Mouse (Mus musculus): ENCODE results near the gene Tspan11. TPM values are rescaled to one million over a fixed set of nuclear protein-coding genes. Genes with fewer than 3 reads are reported as not detected.

Tspan11 gene
- polyA plus RNA-seq, 1 experiment, result not detected

DNA sequence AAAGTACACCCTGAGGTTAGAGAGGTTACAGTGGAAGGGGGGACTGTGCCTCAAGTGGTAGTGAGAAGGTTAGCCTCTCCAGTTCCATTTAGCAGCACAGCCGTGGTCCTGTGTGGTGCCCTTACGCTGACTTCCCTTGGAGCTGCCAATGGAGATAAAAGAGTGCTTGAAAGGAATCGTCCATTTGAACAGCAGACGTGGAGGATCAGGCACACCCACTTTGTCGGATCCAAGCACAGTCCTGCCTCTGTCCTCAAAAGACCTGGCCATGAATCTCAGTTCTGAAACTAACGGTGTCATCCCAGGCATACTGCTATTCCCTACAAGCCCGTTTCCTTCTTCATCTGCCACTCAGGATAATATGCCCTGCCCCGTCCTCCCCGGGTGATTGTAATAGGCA, 34.6 kb downstream of the Tspan11 start:
- Histone ChIP-seq H3K27ac (ENCODE audit: insufficient read depth, low read depth, low read length) (no peak overlapping the region), H3K4me1 (ENCODE audit: control insufficient read depth, insufficient read depth, low read length) (no peaks in the 10 kb centered on the region), H3K4me3 (ENCODE audit: insufficient read depth, low read length) (no peak overlapping the region)
- no peak for TF ChIP-seq POLR2A (IDR thresholded peaks at IDR 0.05; ENCODE audit: borderline replicate concordance, low read depth, low read length)
- TF ChIP-seq CTCF (IDR thresholded peaks at IDR 0.05; ENCODE audit: low read depth, low read length), result no peak

DNA sequence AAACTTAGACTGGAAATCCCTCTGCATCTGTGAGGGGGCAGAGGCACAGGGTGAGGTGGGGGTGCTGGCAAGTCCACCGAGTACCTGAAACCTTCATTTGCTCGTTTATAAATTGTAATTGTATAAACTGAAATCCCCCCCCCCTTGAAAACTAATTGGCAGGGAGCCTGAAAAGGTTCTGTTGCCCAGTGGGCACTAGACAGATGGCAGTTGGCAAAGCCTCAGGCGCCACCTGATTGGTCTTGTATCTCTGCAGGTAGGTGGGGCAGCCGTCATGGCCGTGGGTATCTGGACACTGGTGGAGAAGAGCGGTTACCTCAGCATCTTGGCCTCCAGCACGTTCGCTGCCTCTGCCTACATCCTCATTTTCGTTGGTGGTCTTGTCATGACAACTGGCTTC, 35.9 kb downstream of the Tspan11 start:
- TF ChIP-seq POLR2A (IDR thresholded peaks at IDR 0.05; ENCODE audit: borderline replicate concordance, low read depth, low read length) (no peak), CTCF (IDR thresholded peaks at IDR 0.05; ENCODE audit: low read depth, low read length) (no peak)
- H3K27ac ChIP-seq (ENCODE audit: insufficient read depth, low read depth, low read length), result no peak overlapping the region
- no peaks in the 10 kb centered on the region for H3K4me1 ChIP-seq (ENCODE audit: control insufficient read depth, insufficient read depth, low read length)
- H3K4me3 ChIP-seq (ENCODE audit: insufficient read depth, low read length), result no peak overlapping the region

DNA sequence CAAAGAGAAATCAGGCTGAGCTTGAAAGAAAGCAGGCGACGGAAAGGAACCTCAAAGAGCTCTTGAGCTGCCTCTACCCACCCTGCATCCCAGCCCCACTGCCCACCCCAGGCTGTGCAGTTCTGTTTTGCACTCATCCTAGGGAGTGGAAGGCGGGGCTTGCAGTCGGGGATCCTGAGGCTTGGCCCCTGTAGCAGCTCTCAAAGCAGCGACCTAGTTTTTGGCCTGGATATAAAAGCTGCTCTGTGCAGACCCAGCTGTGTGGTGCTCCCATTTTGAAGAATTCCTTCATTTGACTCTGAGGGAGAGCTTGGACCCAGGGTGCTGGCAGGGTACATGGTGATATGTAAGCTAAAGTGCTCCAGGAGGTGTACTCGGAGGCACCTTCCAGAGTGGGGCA, 37.4 kb downstream of the Tspan11 start:
- H3K4me3 ChIP-seq (ENCODE audit: insufficient read depth, low read length), result no peak overlapping the region
- TF ChIP-seq POLR2A (IDR thresholded peaks at IDR 0.05; ENCODE audit: borderline replicate concordance, low read depth, low read length) (no peak), CTCF (IDR thresholded peaks at IDR 0.05; ENCODE audit: low read depth, low read length) (no peak)
- no peak overlapping the region for H3K27ac ChIP-seq (ENCODE audit: insufficient read depth, low read depth, low read length)
- H3K4me1 ChIP-seq (ENCODE audit: control insufficient read depth, insufficient read depth, low read length), result no peaks in the 10 kb centered on the region

DNA sequence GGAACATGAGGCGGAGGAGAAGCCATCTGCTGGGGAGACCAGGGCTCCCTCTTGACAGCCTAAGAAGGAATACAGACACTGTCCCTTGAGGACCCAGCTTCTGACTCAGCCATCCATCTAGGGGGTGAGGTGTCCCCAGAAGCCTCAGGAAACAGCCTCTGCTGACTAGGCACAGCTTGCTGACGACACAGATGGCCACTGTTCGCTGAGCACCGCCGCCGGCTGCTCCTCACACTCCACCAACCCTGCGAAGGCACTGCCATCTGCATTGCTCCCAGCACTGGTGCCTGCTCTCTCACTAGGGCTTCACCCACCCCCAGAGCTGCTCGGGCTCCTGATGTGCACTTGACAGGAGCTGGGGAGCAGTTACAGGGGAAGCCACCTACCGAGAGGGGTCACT, 38.5 kb downstream of the Tspan11 start:
- Histone ChIP-seq H3K27ac (ENCODE audit: insufficient read depth, low read depth, low read length) (no peak overlapping the region), H3K4me1 (ENCODE audit: control insufficient read depth, insufficient read depth, low read length) (no peaks in the 10 kb centered on the region), H3K4me3 (ENCODE audit: insufficient read depth, low read length) (no peak overlapping the region)
- no peak for TF ChIP-seq POLR2A (IDR thresholded peaks at IDR 0.05; ENCODE audit: borderline replicate concordance, low read depth, low read length)
- no peak for TF ChIP-seq CTCF (IDR thresholded peaks at IDR 0.05; ENCODE audit: low read depth, low read length)

DNA sequence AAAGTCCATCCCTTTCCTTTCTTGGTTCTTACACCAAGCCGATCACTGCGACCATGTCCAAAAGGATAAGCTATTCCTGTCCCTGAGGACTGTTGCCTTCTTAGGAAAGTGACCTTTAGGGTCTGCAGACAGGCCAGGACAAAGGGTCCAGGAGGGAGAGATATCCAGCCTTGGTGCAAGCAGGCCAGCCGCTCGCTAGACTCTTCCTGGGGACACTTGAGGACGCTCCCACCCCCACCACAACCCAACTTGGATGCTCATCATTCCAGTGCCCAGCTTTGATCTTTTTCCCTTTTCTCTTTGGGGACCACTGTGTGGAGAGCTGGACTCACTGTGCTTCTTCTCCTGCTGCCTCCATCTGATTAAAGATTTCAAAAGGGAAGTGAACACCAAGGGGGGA, 41.3 kb downstream of the Tspan11 start:
- no peak overlapping the region for H3K4me3 ChIP-seq (ENCODE audit: insufficient read depth, low read length)
- H3K4me1 ChIP-seq (ENCODE audit: control insufficient read depth, insufficient read depth, low read length), result no peaks in the 10 kb centered on the region
- TF ChIP-seq POLR2A (IDR thresholded peaks at IDR 0.05; ENCODE audit: borderline replicate concordance, low read depth, low read length), result no peak
- TF ChIP-seq CTCF (IDR thresholded peaks at IDR 0.05; ENCODE audit: low read depth, low read length), result no peak
- H3K27ac ChIP-seq (ENCODE audit: insufficient read depth, low read depth, low read length), result no peak overlapping the region

DNA sequence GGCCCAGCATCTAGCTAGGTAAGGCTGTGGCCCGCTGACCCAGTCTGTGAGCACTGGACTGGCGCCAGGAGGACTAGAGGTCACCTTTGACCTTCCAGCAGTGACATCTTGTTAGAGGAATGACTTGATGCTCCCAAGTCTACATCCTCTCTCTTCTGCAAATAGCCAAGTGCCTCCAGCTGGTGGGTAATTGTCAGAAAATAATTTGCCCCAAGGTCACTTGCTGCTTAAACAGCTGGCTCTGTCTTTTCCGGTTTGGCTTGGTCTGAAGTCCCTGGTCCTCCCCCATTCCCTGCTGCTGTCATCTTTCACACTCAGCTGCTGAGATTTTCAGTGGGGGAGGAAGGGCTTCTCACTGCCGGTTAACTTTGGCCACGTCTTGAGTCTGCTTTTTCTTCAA, 45.3 kb downstream of the Tspan11 start:
- Histone ChIP-seq H3K27ac (ENCODE audit: insufficient read depth, low read depth, low read length) (no peak overlapping the region), H3K4me3 (ENCODE audit: insufficient read depth, low read length) (no peak overlapping the region), H3K4me1 (ENCODE audit: control insufficient read depth, insufficient read depth, low read length) (no peaks in the 10 kb centered on the region)
- TF ChIP-seq CTCF (IDR thresholded peaks at IDR 0.05; ENCODE audit: low read depth, low read length), result no peak

DNA sequence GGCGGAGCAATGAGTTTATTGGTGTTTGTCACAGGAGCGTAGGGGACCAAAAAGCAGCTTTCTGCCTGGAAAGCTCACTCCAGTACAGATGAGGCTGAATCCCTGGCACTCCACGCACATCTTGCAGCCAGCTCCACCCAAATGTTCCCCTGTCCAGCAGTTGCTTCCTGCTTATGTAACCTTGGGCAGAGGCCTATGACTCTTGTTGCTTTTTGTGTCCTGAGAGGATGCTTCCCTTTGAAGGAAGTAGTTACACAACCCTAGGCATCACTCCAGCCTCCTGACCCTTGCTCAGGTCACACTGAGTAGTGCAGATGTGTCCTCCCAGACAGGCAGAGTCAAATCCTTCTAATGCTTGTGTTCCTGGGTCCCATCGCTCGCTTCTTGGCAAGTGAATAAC, 46.5 kb downstream of the Tspan11 start:
- Histone ChIP-seq H3K4me1 (ENCODE audit: control insufficient read depth, insufficient read depth, low read length) (no peaks in the 10 kb centered on the region), H3K4me3 (ENCODE audit: insufficient read depth, low read length) (no peak overlapping the region), H3K27ac (ENCODE audit: insufficient read depth, low read depth, low read length) (no peak overlapping the region)
- no peak for TF ChIP-seq POLR2A (IDR thresholded peaks at IDR 0.05; ENCODE audit: borderline replicate concordance, low read depth, low read length)
- no peak for TF ChIP-seq CTCF (IDR thresholded peaks at IDR 0.05; ENCODE audit: low read depth, low read length)

DNA sequence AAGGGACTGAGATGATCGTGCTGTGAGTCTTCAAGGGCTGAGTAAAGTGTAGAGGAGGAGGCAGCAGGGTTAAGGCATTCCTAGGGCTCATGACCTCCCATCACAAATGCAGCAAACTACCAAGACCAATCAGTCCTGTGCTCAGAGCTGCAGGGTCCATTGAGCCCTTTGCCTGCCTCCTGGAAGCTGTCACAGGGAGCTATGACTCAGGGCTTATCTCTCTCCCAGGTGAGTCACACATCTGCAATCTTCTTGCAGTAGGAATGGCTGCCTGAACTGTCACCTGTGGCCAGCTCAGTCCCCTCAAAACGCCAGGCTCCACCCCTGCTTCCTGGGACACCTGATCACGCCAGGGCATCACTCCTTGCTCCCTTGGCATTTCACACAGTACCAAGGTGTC, 47.7 kb downstream of the Tspan11 start:
- Histone ChIP-seq H3K4me1 (ENCODE audit: control insufficient read depth, insufficient read depth, low read length) (no peaks in the 10 kb centered on the region), H3K4me3 (ENCODE audit: insufficient read depth, low read length) (no peak overlapping the region), H3K27ac (ENCODE audit: insufficient read depth, low read depth, low read length) (no peak overlapping the region)
- no peak for TF ChIP-seq POLR2A (IDR thresholded peaks at IDR 0.05; ENCODE audit: borderline replicate concordance, low read depth, low read length)
- no peak for TF ChIP-seq CTCF (IDR thresholded peaks at IDR 0.05; ENCODE audit: low read depth, low read length)

DNA sequence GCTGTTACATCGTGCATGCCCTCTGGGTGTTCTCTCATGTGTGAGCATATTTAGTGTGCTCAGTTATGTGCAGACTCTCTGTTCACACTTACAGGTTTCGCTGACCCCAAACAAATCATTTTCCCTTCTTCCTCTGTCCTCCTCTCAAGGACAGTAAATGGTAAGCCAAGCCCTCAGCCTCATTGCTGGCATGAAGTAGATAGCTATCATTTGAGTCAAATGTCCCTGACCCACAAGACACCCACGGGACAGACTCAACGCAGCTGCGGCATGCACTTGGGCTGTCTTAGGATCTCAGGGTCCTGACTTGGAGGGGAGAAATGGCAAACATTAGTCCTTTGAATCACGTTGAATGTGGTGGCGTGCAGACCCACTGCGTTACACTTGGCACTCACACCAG, 55.0 kb downstream of the Tspan11 start:
- Histone ChIP-seq H3K4me3 (ENCODE audit: insufficient read depth, low read length) (no peak overlapping the region), H3K4me1 (ENCODE audit: control insufficient read depth, insufficient read depth, low read length) (no peaks in the 10 kb centered on the region), H3K27ac (ENCODE audit: insufficient read depth, low read depth, low read length) (no peak overlapping the region)
- TF ChIP-seq CTCF (IDR thresholded peaks at IDR 0.05; ENCODE audit: low read depth, low read length) (no peak), POLR2A (IDR thresholded peaks at IDR 0.05; ENCODE audit: borderline replicate concordance, low read depth, low read length) (no peak)

DNA sequence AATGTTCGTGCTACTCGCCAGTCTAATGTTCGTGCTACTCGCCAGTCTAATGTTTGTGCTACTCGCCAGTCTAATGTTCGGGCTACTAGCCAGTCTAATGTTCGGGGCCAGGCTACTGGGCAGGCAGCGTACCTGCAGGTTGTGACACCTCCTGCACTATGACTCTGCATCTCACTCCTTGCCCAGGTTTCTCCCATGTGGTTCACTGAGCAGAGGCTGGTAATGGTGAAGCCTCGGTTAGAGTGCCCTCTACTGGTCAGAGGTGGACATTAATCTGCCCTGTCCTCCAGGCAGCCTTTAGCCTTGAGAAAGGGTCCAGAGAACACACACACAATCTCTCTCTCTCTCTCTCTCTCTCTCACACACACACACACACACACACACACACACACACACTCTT, 58.3 kb downstream of the Tspan11 start:
- Histone ChIP-seq H3K4me3 (ENCODE audit: insufficient read depth, low read length) (no peak overlapping the region), H3K27ac (ENCODE audit: insufficient read depth, low read depth, low read length) (no peak overlapping the region), H3K4me1 (ENCODE audit: control insufficient read depth, insufficient read depth, low read length) (no peaks in the 10 kb centered on the region)
- TF ChIP-seq CTCF (IDR thresholded peaks at IDR 0.05; ENCODE audit: low read depth, low read length) (no peak), POLR2A (IDR thresholded peaks at IDR 0.05; ENCODE audit: borderline replicate concordance, low read depth, low read length) (no peak)

DNA sequence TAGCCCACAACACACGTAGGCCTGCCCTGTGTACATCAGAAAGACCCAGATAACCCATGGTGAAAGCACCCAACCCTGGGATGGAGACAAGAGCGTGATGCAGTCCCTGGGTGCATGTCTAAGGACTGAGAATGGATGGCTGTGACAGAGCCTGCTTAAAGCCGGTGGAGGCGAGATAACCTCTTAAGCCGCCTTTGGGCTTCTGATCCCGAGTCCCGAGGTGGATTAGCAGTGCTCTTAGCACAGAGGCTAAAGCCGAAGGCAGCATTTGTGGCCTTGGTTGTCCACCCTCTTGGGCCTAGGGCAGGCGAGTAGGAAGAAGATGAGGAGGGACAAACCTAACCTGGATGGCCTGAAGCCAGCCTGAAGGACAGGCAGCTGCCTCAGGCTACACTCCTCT, 61.3 kb downstream of the Tspan11 start:
- TF ChIP-seq CTCF (IDR thresholded peaks at IDR 0.05; ENCODE audit: low read depth, low read length) (no peak), POLR2A (IDR thresholded peaks at IDR 0.05; ENCODE audit: borderline replicate concordance, low read depth, low read length) (no peak)
- H3K4me3 ChIP-seq (ENCODE audit: insufficient read depth, low read length), result no peak overlapping the region
- no peak overlapping the region for H3K27ac ChIP-seq (ENCODE audit: insufficient read depth, low read depth, low read length)
- H3K4me1 ChIP-seq (ENCODE audit: control insufficient read depth, insufficient read depth, low read length), result no peaks in the 10 kb centered on the region
